Mouse (Mus musculus) frontal cortex, postnatal 10 days (tissue): Measurements from ENCODE around the gene Gzmk.

ENCODE experiments used
- DNase-seq, 2 experiments: peaks; one replicate each; pipeline ENCODE4 v3.0.0; 2022; ENCODE audit warnings: low spot score in 2 of 2, mixed read lengths in 1 of 2

Gzmk gene

GRCm38 (mm10) chr13:113203146-113203545 is 22.6 kb downstream of the Gzmk start:
- DNase-seq: no peak

GRCm38 (mm10) chr13:113202184-113202583 is 23.5 kb downstream of the Gzmk start:
- DNase-seq: no peak

GRCm38 (mm10) chr13:113201631-113202030 is 24.1 kb downstream of the Gzmk start:
- DNase-seq: no peak

GRCm38 (mm10) chr13:113200726-113201125 is 25.0 kb downstream of the Gzmk start:
- DNase-seq: no peak

GRCm38 (mm10) chr13:113199331-113199730 is 26.4 kb downstream of the Gzmk start:
- DNase-seq: no peak

- no peak for DNase-seq
These were observed 27.7 kb downstream of the Gzmk start for GRCm38 (mm10) chr13:113197872-113198502.

GRCm38 (mm10) chr13:113196808-113197674 is 28.7 kb downstream of the Gzmk start:
- DNase-seq: no peak

- no peak for DNase-seq
These were observed 42.0 kb downstream of the Gzmk start for GRCm38 (mm10) chr13:113183720-113184119.

GRCm38 (mm10) chr13:113183310-113183709 is 42.4 kb downstream of the Gzmk start:
- DNase-seq: no peak

GRCm38 (mm10) chr13:113174162-113174561 is 51.5 kb downstream of the Gzmk start:
- no peak for DNase-seq

GRCm38 (mm10) chr13:113170256-113170655 is 55.5 kb downstream of the Gzmk start:
- DNase-seq: no peak

- DNase-seq: no peak
These were observed 57.6 kb downstream of the Gzmk start for GRCm38 (mm10) chr13:113168018-113168534.

GRCm38 (mm10) chr13:113164252-113165005 is 61.3 kb downstream of the Gzmk start:
- no peak for DNase-seq

- DNase-seq: no peak
These were observed 74.2 kb downstream of the Gzmk start for GRCm38 (mm10) chr13:113151556-113151955.

GRCm38 (mm10) chr13:113139597-113139996 is 86.1 kb downstream of the Gzmk start:
- DNase-seq: no peak

GRCm38 (mm10) chr13:113129974-113130373 is 95.7 kb downstream of the Gzmk start:
- no peak for DNase-seq
